Mouse (Mus musculus) left cerebral cortex, postnatal 10 days (tissue): ENCODE measurements around the gene Gng8. TPM values are rescaled to one million over a fixed set of nuclear protein-coding genes. Genes with fewer than 3 reads are reported as not detected.

Source experiments
- DNase-seq, 2 experiments: peaks; one replicate each; pipeline ENCODE4 v3.0.0; 2021 to 2022; ENCODE audit warnings: low spot score in 2 of 2, mixed read lengths in 1 of 2; ENCODE audit errors: extremely low spot score in 1 of 2
- intact Hi-C: fragments of 180-260 bp; cut with DNase I; formaldehyde crosslinking; loops from one replicate; pipeline ENCODE4 v1.15.1; 2025
- total RNA-seq, 2 experiments: library from RNA; stranded (reverse); gene quantifications; 2 replicates each; pipeline ENCODE4 v1.2.3; 2021

Gng8 gene
- total RNA-seq, 2 experiments from 2014 or later, result 0.73 to 0.81 TPM

DNA sequence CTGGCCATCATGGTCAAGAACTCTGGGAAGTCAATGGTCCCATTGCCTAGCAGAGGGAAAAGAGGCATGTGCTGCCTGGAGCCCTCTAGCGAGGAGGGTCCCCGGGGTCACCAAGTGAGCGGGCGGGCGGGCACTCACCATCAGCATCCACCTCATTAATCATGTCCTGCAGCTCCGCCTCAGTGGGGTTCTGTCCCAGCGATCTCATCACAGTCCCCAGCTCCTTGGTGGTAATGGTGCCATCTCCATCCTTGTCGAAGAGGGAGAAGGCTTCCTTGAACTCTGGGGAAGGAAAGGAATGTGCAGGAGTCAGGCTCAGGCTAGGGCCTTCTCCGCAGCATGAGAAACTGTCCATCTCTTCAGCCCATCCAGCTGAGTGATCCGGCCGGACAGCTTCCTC lies 25.9 kb downstream of the Gng8 start:
- intact Hi-C loops, result loop anchor here (10.0 kb wide), 1 partner anchor 63 kb away; no protein-coding TSS in a partner anchor

DNA sequence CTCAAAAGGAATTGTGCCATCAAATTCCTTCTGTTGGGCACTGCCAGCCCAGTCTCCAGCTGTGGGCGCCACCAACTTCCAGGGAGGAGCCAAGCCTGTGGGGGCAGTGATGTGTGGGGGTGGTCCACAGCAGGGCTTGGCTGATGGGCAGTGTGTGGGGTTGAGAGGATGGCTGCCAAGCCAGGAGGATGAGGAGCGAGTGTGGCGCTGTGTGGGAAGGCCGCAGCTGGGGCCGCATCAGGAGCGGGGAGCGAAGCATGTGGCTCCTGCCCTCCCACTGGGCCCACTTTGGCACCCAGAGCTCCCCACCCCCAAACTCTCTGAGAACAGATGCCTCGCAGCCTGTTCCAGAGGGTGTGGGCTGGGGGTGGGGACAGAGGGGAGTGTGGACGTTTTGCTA lies 26.4 kb downstream of the Gng8 start:
- peak in 1 of 2 experiments; percentile 77 for DNase-seq
- intact Hi-C loops, result loop anchor here (10.0 kb wide), 1 partner anchor 63 kb away; no protein-coding TSS in a partner anchor

More for the DNA sequence above, 25.9 kb downstream of the Gng8 start:
- DNase-seq, result no peak

DNA sequence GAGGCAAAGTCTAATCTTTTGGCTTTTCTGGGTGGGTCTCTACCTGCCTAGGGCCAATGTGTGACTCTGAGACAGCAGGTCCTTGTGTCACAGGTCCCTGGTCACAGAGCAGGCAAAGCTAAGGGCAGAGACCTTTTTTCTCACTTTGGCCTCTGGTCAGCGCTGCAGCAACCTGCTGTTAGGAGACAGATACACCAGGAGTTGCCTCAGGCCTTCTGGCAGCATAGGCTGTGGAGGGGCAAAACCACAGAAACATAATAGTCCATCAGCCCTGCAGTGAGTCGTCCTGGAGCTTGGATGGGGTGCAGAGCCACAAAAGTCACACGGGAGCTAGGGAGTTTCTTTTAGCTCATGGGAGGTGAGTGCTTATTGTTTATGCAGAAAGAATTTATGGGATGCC lies 27.1 kb downstream of the Gng8 start:
- no peak for DNase-seq
- intact Hi-C loops, result loop anchor here (10.0 kb wide), 1 partner anchor 64 kb away; no protein-coding TSS in a partner anchor

GRCm38 (mm10) chr7:16919395-16920149 lies 28.0 kb downstream of the Gng8 start:
- intact Hi-C loops, result loop anchor here (10.0 kb wide), 1 partner anchor 65 kb away; no protein-coding TSS in a partner anchor
- DNase-seq, result no peak

DNA sequence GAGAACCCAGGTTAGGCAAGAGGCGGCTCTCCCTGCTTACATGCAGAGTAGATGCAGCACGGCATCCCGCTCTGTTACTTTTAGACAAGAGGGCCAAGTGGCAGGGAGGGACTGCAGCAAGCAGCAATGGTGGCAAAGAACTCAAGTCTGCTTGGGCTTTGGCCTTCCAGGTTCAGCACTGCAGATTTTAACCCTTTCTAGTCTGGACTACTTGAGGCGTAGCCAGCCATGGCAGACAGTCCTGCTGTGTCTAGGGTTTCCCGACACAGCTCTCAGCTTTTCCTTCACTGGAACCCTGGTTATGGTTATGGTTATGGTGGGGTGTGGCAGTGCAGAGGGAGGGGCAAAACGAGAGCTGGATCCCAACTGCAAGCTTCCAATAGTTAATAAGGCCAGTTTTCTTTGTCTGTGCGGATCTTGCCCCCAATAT lies 28.6 kb downstream of the Gng8 start:
- no peak for DNase-seq
- intact Hi-C loops, result no loop called here

DNA sequence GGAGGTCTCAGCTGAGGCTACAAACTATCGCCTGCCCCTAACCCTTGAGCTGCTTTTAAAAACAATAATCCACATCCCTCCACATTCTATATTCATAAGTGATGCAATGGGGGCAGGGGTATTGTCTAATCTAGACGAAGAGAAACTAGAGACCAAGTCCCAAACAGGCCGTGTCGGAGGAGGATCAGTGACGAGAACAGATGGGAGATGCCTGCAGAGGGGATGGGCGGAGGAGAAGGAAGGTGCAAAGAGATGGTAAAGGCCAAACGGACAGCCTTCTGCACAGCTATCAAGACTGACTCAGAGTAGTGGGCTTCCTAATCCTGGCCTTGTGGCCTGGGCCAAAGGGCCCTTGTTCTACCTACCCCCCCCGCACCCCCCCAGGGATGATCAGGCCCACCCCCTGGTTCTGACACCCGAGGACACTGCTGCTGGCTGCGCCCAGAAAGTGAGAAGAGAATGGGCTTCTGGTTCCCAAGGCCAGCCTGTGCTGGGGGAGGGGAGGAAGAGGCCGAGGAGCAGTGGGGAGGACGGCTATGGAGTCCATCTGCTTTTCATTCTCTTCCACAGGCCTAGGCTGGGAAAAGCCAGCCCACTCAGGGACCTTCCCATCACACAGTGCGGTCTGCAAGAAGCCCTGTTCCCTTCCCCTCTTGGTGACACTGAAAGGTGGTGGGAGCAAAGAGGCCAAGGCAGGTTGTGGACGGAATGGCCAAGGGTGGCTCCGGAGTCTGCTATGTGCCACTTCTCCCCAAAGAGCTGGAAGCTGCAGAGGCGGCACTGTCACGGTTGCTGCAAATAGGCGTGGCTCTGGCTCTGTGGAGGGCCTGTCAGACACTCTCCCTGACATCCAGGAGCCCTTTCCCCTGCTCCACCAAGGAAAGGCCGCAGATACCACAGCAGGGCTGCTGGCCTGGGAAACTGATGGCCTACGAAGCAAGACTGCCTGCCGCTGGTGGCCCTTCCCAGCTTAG lies 29.5 kb downstream of the Gng8 start:
- intact Hi-C loops, result no loop called here
- DNase-seq, result peak in 1 of 2 experiments; percentile 69

GRCm38 (mm10) chr7:16921881-16922335 lies 30.3 kb downstream of the Gng8 start:
- no peak for DNase-seq
- intact Hi-C loops, result no loop called here

DNA sequence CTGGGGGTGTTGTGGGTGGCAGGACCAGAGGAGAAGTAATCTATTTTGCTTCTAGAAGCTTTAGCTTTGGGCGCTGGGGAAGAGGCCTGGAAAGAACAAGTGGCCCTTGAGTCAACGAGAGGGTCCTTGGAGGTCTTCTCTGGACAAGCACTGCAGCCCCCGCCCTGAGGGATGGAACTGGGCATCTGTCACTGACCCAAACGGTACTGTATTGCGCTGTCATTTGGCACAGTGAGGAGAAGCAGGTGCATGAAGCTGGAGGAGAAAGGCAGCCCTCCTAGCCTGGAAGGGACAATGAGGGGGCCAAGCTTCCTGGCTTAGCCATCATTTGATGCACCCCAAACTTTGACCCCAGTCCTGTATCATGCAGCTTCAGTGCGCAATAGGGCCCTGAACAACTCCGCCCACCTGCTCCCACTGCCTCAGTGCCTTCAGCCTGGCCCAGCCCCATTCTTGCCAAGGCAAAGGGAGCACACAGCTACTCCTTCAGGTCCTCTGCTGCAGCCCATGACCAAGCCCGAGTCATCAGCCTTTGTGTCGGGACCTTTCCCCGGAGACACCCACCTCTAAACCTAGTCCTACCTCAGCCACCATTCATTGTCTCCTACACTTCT lies 30.9 kb downstream of the Gng8 start:
- peak in 1 of 2 experiments; percentile 68 for DNase-seq
- intact Hi-C loops, result no loop called here

- DNase-seq, result peak in 1 of 2 experiments; percentile 74
- intact Hi-C loops, result no loop called here
These were observed 31.9 kb downstream of the Gng8 start for GRCm38 (mm10) chr7:16923283-16924036.

- peak; percentile 99 to 100 for DNase-seq
- intact Hi-C loops, result no loop called here
These were observed 32.6 kb downstream of the Gng8 start, which contains the start of gene Calm3 for GRCm38 (mm10) chr7:16924037-16924834. Gene Calm3, minus strand, starts transcription at chr7:16924114.

DNA sequence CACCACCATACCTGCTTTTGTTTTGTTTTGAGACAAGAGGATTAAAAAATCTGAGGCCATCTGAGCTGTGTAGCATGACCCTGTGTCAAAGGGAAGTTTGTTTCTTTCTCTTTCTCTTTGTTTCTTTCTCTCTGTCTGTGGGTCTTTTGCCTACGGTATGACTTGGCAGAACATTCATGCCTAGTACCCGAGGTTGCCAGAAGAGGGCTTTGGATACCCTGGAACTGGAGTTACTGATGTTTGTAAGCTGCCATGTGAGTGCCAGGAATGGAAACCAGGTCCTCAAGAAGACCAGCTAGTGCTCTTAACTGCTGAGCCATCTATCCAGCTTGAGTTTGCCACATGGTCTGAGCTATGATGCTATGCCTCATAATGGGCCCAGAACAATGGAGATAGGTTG lies 36.8 kb downstream of the Gng8 start:
- no peak for DNase-seq
- intact Hi-C loops, result no loop called here

DNA sequence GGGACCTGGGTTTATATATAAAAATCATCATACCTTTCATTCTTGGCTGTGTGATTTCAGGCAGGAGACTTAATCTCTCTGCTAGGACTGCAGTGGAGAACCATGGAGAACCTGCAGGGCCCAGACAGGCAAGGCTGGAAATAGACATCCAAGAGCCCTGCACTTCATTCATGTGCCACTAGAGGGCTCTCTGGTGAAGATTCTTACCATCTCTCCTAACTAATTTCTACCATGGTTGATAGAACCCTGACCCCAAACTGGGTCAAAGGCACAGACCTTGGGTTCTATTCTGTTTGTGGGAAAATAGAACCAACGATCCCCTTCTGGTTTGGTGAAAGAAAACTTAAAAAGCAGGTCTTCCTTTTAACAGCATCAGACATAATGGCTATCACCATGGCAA lies 39.3 kb downstream of the Gng8 start:
- peak; percentile 75 to 79 for DNase-seq
- intact Hi-C loops, result loop anchor here (5.0 kb wide), 1 partner anchor 126 kb away; no protein-coding TSS in a partner anchor

DNA sequence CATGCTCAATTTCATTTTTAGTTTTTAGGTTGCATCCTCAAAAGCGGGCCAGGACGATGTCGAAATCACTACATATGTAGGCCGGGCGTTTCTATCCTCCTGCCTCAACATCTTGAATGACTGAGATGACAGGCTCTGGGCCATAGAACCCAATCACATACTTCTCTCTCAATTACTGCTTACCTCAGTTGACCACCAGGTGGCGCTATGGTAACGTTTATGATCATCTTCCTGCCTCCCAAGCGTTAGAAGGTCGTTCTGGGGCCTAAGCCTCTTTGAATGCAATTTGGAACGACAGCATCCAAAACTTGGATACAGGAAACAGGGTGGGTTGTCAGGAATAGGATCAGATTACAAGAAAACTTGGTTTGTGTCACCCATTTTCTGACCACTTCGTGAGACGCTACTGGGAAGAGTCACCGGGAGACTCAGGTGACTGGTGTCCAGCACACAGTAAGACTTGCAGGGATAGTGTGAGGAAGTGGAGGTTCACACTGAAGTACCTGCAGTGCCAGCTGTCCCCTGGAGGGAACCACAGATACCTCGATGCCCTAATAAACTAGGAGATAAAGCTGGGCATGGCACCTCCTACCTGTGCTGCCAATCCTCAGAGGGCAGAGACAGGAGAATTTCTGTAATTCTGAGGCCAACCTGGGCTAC lies 40.5 kb downstream of the Gng8 start:
- intact Hi-C loops, result loop anchor here (1.0 to 5.0 kb wide), 3 partner anchors 18 to 125 kb away; no protein-coding TSS in a partner anchor

DNA sequence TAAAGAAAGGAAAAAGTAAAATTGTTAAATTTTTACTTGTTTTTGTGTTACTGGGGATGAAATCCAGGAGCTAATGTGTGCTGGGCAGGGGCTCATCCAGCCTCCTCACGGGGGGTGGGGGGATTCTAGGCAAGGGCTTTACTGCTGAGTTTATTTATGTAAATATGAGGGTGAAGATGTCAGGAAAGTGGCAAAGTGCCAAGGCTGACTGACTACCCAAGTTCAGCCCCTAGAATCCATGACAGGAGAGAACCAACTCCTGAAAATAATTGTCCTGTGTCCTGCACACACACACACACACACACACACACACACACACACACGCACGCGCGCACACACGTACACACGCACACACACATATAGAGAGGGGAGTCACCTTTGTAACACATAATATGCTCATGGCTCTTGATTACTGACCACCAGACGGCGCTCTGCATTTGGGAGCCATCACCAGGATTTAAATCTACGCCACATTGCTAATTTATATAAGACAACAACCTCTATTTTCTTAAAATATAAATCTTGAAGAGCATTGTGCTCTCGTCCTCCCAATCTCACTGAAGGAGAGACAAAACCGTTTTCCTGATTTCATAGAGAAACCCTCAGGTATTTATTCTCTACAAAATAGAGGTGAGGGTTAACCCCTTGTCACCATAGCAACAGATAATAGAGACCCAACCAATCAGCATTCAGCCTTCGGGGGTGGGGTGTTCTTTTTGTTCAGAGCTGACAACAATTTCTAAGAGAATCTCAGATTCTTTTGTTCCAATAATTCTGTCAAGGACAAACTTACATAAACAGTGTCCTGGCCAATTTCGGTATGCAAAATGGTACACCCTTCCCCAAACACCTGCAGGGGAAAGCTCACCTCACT lies 41.4 kb downstream of the Gng8 start:
- peak in 1 of 2 experiments; percentile 75 for DNase-seq

More for the DNA sequence above, 40.5 kb downstream of the Gng8 start:
- DNase-seq, result peak; percentile 85 to 92

GRCm38 (mm10) chr7:16937312-16937711 lies 45.7 kb downstream of the Gng8 start:
- intact Hi-C loops, result no loop called here
- DNase-seq, result no peak

More for the DNA sequence above, 41.4 kb downstream of the Gng8 start:
- intact Hi-C loops, result loop anchor here (1.0 to 5.0 kb wide), 3 partner anchors 17 to 124 kb away; no protein-coding TSS in a partner anchor
